Mouse (Mus musculus): ENCODE data around the gene Fignl2. TPM values are rescaled to one million over a fixed set of nuclear protein-coding genes. Genes with fewer than 3 reads are reported as not detected.

The Fignl2 gene
- polyA plus RNA-seq, 1 experiment from 2014 or later: 0.40 TPM

DNA sequence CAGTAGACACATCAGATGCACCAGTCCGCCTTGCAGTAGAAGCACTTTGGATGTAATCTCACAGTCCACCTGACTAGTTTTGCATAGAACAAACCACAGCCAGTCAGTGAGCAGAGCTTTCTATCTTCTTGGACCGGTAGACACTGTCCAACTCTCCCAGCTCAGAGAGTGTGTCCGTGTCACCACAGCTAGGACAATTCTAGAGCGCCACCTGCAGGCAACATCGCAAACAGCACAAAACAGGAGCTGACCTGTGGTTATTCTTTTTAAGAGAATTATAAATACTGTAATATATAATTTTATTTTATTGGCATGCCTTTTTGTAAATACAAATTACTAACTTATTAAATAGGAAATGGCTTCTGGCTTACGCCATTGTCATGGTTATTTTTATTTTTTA, 35.8 kb downstream of the Fignl2 start:
- Histone ChIP-seq H3K27me3 (replicated peaks; ENCODE audit: control insufficient read depth, insufficient read depth, low read length) (peaks cover 86% of the 10 kb centered on the region), H3K36me3 (ENCODE audit: control insufficient read depth, insufficient read depth, low read length) (no peaks in the 10 kb centered on the region), H3K9me3 (ENCODE audit: control insufficient read depth, low read length) (no peaks in the 10 kb centered on the region), H3K4me2 (no peak overlapping the region), H3K9ac (ENCODE audit: low read depth, low read length) (no peak overlapping the region), H3K4me1 (replicated peaks; ENCODE audit: control insufficient read depth, insufficient read depth, low read length) (no peaks in the 10 kb centered on the region; the same call in 1 of the 2 replicates), H3K27ac (ENCODE audit: low read depth, low read length) (no peak overlapping the region), H3K4me3 (ENCODE audit: low read depth, low read length) (no peak overlapping the region)
- DNase-seq (ENCODE audit: low spot score) (no peak), ATAC-seq (replicated peaks; ENCODE audit: low FRiP score) (no peak)
- WGBS: 23% methylated on average over 6 of the region's 6 CpGs

DNA sequence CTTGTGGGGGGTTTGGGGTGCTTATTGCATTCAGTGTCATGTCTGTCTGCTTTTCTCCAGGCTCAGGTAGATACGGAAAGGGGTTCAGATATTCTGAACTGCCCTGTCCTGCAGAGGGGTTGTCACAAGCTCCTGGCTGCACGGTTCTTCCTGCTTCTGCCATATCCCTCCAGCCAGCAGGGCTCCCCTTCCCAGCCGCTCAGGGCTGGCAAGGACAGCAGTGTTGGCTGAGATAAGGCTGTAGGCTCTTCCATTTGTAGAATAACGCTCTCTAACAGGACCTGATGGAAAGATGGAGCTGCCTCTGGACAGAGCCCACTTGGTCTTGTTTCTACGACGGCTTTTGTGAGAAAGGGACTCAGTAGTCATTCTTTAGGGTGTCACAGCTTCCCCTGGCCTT, 36.4 kb downstream of the Fignl2 start:
- peaks cover 80% of the 10 kb centered on the region for H3K27me3 ChIP-seq (replicated peaks; ENCODE audit: control insufficient read depth, insufficient read depth, low read length)
- DNase-seq (ENCODE audit: low spot score) (no peak), ATAC-seq (replicated peaks; ENCODE audit: low FRiP score) (no peak)
- no peak overlapping the region for H3K9ac ChIP-seq (ENCODE audit: low read depth, low read length)
- no peak overlapping the region for H3K4me3 ChIP-seq (ENCODE audit: low read depth, low read length)
- H3K36me3 ChIP-seq (ENCODE audit: control insufficient read depth, insufficient read depth, low read length): no peaks in the 10 kb centered on the region
- WGBS: 54% methylated on average over 6 of the region's 6 CpGs
- no peaks in the 10 kb centered on the region; the same call in 1 of the 2 replicates for H3K4me1 ChIP-seq (replicated peaks; ENCODE audit: control insufficient read depth, insufficient read depth, low read length)
- H3K27ac ChIP-seq (ENCODE audit: low read depth, low read length): no peak overlapping the region
- no peak overlapping the region for H3K4me2 ChIP-seq
- H3K9me3 ChIP-seq (ENCODE audit: control insufficient read depth, low read length): no peaks in the 10 kb centered on the region

DNA sequence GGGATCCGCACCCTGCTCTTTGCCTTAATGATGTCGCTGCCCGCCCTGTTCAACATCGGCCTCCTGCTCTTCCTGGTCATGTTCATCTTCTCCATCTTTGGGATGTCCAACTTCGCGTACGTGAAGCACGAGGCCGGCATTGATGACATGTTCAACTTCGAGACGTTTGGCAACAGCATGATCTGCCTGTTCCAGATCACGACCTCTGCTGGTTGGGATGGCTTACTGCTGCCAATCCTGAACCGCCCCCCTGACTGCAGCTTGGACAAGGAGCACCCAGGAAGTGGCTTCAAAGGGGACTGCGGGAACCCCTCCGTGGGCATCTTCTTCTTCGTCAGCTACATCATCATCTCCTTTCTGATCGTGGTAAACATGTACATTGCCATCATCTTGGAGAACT, 38.7 kb downstream of the Fignl2 start:
- Histone ChIP-seq H3K9ac (ENCODE audit: low read depth, low read length) (no peak overlapping the region), H3K27me3 (replicated peaks; ENCODE audit: control insufficient read depth, insufficient read depth, low read length) (peaks cover 59% of the 10 kb centered on the region), H3K4me2 (no peak overlapping the region; the same call in 1 of the 2 replicates), H3K4me3 (ENCODE audit: low read depth, low read length) (no peak overlapping the region), H3K4me1 (replicated peaks; ENCODE audit: control insufficient read depth, insufficient read depth, low read length) (no peaks in the 10 kb centered on the region), H3K27ac (ENCODE audit: low read depth, low read length) (no peak overlapping the region), H3K9me3 (ENCODE audit: control insufficient read depth, low read length) (no peaks in the 10 kb centered on the region), H3K36me3 (ENCODE audit: control insufficient read depth, insufficient read depth, low read length) (no peaks in the 10 kb centered on the region)
- DNase-seq (ENCODE audit: low spot score): no peak
- no peak for ATAC-seq (replicated peaks; ENCODE audit: low FRiP score)
- WGBS: 41% methylated on average over 17 of the region's 17 CpGs

DNA sequence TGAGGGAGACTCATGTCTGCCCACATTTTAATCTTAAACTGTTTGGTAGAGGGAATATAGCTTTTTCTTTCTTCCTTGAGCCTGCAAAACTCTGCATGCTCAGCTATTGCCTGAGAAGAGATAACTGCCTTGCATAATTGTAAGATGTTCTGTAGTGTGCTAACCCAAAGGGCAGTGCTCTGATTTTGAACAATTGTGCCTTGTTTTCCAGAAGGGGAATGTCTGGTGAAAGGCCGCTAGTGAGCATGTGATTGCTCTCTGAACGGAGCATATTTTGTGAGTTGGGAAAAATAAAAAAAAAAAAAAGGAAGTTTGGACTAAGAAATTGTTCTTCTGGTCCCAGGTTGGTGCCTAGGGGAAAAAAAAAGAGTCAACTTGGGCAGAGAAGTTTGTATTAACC, 49.4 kb downstream of the Fignl2 start:
- no peaks in the 10 kb centered on the region for H3K4me1 ChIP-seq (replicated peaks; ENCODE audit: control insufficient read depth, insufficient read depth, low read length)
- no peak overlapping the region for H3K4me3 ChIP-seq (ENCODE audit: low read depth, low read length)
- H3K27ac ChIP-seq (ENCODE audit: low read depth, low read length): no peak overlapping the region
- H3K9ac ChIP-seq (ENCODE audit: low read depth, low read length): no peak overlapping the region
- no peaks in the 10 kb centered on the region for H3K9me3 ChIP-seq (ENCODE audit: control insufficient read depth, low read length)
- no peak overlapping the region for H3K4me2 ChIP-seq
- ATAC-seq (replicated peaks; ENCODE audit: low FRiP score): no peak
- WGBS: 75% methylated on average over 2 of the region's 2 CpGs
- H3K27me3 ChIP-seq (replicated peaks; ENCODE audit: control insufficient read depth, insufficient read depth, low read length): peaks cover 20% of the 10 kb centered on the region
- DNase-seq (ENCODE audit: low spot score): no peak
- H3K36me3 ChIP-seq (ENCODE audit: control insufficient read depth, insufficient read depth, low read length): no peaks in the 10 kb centered on the region

DNA sequence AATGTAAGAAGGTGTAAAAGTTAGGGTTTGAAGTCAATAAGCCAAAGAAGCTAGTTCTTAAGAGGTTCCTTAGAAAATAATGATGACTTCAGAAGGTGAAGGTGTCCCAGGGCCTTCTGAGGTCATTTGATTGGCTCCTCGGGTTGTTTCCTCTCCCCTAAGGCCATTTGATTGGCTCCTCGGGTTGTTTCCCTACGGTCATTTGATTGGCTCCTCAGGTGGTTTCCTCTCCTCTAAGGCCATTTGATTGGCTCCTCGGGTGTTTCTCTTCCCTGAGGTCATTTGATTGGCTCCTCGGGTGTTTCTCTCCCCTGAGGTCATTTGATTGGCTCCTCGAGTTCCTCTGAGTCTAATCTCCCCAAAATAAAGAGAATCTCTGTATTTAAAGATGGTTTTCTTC, 67.0 kb downstream of the Fignl2 start:
- H3K4me1 ChIP-seq (replicated peaks; ENCODE audit: control insufficient read depth, insufficient read depth, low read length): no peaks in the 10 kb centered on the region; the same call in 1 of the 2 replicates
- H3K4me2 ChIP-seq: no peak overlapping the region
- H3K9me3 ChIP-seq (ENCODE audit: control insufficient read depth, low read length): no peaks in the 10 kb centered on the region
- H3K27me3 ChIP-seq (replicated peaks; ENCODE audit: control insufficient read depth, insufficient read depth, low read length): no peaks in the 10 kb centered on the region
- H3K4me3 ChIP-seq (ENCODE audit: low read depth, low read length): no peak overlapping the region
- no peaks in the 10 kb centered on the region for H3K36me3 ChIP-seq (ENCODE audit: control insufficient read depth, insufficient read depth, low read length)
- no peak overlapping the region for H3K27ac ChIP-seq (ENCODE audit: low read depth, low read length)
- DNase-seq (ENCODE audit: low spot score) (no peak), ATAC-seq (replicated peaks; ENCODE audit: low FRiP score) (no peak)
- 68% methylated on average over 6 of the region's 6 CpGs for WGBS
- H3K9ac ChIP-seq (ENCODE audit: low read depth, low read length): no peak overlapping the region

DNA sequence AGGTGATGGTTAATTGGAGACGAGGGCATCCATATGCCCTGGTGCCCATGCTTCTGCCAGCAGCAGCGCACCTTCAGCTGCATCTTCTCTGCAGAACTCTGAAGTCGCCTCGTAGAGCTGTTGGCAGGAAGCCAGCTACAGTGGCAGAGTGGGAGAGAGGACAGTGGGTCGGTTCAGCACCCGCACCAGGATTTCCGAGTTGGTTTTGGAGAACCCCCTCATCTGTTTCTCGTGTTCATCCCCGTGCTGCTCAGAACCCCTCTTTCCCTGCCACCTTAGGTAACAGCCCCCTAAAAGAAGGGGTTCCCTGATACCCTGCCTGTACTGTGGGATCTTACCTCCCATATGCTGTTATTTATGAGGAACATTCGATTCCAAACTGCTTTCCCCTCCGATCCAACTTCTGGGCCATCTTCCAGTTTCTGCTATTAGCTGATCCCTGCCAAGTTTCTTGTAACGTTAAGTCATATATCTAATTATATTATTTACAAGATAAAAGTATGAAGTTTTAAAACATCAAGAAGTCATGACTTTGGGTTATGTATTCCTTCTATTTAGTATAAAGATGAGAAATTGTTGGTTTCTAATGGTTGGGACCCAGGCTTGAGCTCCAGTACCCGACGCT, 69.9 kb downstream of the Fignl2 start:
- DNase-seq (ENCODE audit: low spot score) (no peak), ATAC-seq (replicated peaks; ENCODE audit: low FRiP score) (no peak)
- Histone ChIP-seq H3K9me3 (ENCODE audit: control insufficient read depth, low read length) (no peaks in the 10 kb centered on the region), H3K4me3 (ENCODE audit: low read depth, low read length) (no peak overlapping the region), H3K4me2 (no peak overlapping the region), H3K36me3 (ENCODE audit: control insufficient read depth, insufficient read depth, low read length) (no peaks in the 10 kb centered on the region), H3K27me3 (replicated peaks; ENCODE audit: control insufficient read depth, insufficient read depth, low read length) (peaks cover 8% of the 10 kb centered on the region; the same call in 1 of the 2 replicates), H3K4me1 (replicated peaks; ENCODE audit: control insufficient read depth, insufficient read depth, low read length) (no peaks in the 10 kb centered on the region; the same call in 1 of the 2 replicates), H3K9ac (ENCODE audit: low read depth, low read length) (no peak overlapping the region), H3K27ac (ENCODE audit: low read depth, low read length) (no peak overlapping the region)
- 78% methylated on average over 14 of the region's 14 CpGs for WGBS

DNA sequence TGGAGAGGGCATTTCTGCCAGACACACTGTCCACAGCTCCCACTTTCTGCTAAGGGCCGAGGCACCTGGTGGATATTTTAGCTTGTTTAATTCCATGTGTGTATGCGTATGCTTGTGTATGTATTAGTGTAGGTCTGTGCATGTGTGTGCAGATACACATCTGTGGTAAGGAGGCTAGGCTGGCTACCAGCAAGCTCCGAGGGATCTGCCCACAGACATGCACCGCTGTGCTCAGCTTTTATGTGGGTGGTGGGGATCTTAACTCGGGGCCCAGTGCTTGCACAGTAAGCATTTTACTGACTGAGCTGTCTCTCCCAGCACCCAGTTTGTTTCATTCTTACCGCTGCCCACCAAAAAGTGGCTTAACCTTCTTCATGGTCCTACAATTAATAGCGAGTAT, 71.1 kb downstream of the Fignl2 start:
- 66% methylated on average over 7 of the region's 7 CpGs for WGBS
- Histone ChIP-seq H3K4me3 (ENCODE audit: low read depth, low read length) (no peak overlapping the region), H3K9me3 (ENCODE audit: control insufficient read depth, low read length) (no peaks in the 10 kb centered on the region), H3K27me3 (replicated peaks; ENCODE audit: control insufficient read depth, insufficient read depth, low read length) (peaks cover 8% of the 10 kb centered on the region; the same call in 1 of the 2 replicates), H3K4me1 (replicated peaks; ENCODE audit: control insufficient read depth, insufficient read depth, low read length) (no peaks in the 10 kb centered on the region; the same call in 1 of the 2 replicates), H3K9ac (ENCODE audit: low read depth, low read length) (no peak overlapping the region), H3K36me3 (ENCODE audit: control insufficient read depth, insufficient read depth, low read length) (no peaks in the 10 kb centered on the region), H3K27ac (ENCODE audit: low read depth, low read length) (no peak overlapping the region), H3K4me2 (peak overlapping the region; percentile 62)
- ATAC-seq (replicated peaks; ENCODE audit: low FRiP score) (no peak), DNase-seq (ENCODE audit: low spot score) (no peak)

DNA sequence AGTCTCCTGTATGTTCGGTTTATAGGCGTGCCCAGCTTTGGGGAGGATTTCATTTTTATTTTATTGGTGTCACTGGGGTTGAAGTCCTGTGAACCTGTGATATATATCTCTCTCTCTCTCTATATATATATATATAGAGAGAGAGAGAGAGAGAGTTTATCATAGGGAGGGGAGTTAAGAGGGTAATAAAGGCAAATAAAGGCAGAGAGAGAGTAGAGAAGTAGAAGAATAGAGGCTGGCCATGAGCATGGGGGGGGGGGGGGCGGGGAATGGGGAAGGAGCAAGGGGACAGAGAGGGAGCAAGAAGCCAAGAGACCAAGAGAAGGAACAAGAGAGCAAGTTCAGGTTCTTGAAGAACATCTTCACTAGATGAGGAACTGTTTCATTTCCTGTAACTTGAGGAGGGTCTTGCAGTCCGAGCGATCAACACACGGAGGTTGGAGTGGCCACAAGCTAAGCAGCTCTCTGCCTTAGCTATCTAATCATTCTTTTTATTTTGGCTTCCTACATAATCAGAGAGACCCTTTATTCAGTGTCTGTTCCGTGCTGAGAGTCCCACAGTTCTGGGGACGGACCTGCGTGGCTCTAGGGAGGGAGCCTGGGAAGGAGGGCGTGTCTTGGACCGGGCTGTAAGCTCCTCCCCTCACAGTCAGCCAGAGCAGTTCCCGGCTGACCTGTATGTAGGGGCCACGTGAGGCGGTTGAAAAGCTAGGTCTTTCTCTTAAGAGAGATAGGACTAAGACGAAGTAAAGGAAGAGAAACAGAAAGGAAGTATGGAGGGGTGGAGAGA, 71.9 kb downstream of the Fignl2 start:
- H3K27ac ChIP-seq (ENCODE audit: low read depth, low read length): no peak overlapping the region
- 14% methylated on average over 14 of the region's 15 CpGs for WGBS
- no peaks in the 10 kb centered on the region for H3K9me3 ChIP-seq (ENCODE audit: control insufficient read depth, low read length)
- ATAC-seq (replicated peaks; ENCODE audit: low FRiP score): 0 out of 2 replicates have a peak, but pooled peaks have one; percentile 29
- no peaks in the 10 kb centered on the region; the same call in 1 of the 2 replicates for H3K4me1 ChIP-seq (replicated peaks; ENCODE audit: control insufficient read depth, insufficient read depth, low read length)
- no peak for DNase-seq (ENCODE audit: low spot score)
- H3K36me3 ChIP-seq (ENCODE audit: control insufficient read depth, insufficient read depth, low read length): no peaks in the 10 kb centered on the region
- H3K9ac ChIP-seq (ENCODE audit: low read depth, low read length): no peak overlapping the region
- peak overlapping the region; percentile 41 for H3K4me3 ChIP-seq (ENCODE audit: low read depth, low read length)
- peak overlapping the region; percentile 62 for H3K4me2 ChIP-seq
- peaks cover 8% of the 10 kb centered on the region; the same call in 1 of the 2 replicates for H3K27me3 ChIP-seq (replicated peaks; ENCODE audit: control insufficient read depth, insufficient read depth, low read length)
